ENCODE assay signal across 14 mouse cellular contexts in genomic region chr17:26045285-26045684, GRCm38 (mm10). TPM values are rescaled to one million over a fixed set of nuclear protein-coding genes. Genes with fewer than 3 reads are reported as not detected.
A peak's percentile ranks its signal among the peaks of the same experiment; 100 is the strongest.
DNase-seq lines count a peak whose midpoint lies in the region; ATAC-seq lines count a peak whose summit lies in the region.
"Had no signal": no experiment of that assay in that cellular context is flagged by ENCODE, and none has a peak within 500 bp of the region (broad histone marks: within the 10 kb centered on the region; RNA-seq: fewer than 3 reads in every experiment).

No protein-coding gene starts in this region.

- ATAC-seq in hindbrain, embryonic 12.5 days (ENCODE audit: low FRiP score) = no peak
- no peak for ATAC-seq in midbrain, embryonic 11.5 days (ENCODE audit: low FRiP score)
- no peak for ATAC-seq in stomach, embryonic 16.5 days (ENCODE audit: insufficient read depth, low FRiP score)
- no peak for ATAC-seq in megakaryocyte progenitor cell, adult 5-6 weeks (replicated peaks; ENCODE audit: poor library complexity)
- ATAC-seq: Patski had no signal

- H3K4me2 ChIP-seq in hindbrain, embryonic 12.5 days (replicated peaks) = no peak overlapping the region
- H3K4me2 ChIP-seq in midbrain, embryonic 11.5 days = no peak overlapping the region
- H3K4me2 ChIP-seq in stomach, embryonic 16.5 days (ENCODE audit: low read depth, low read length) = no peak overlapping the region
- H3K4me2 ChIP-seq: limb, embryonic 12.5 days had no signal

- H3K9ac ChIP-seq in hindbrain, embryonic 12.5 days = no peak overlapping the region
- H3K9ac ChIP-seq in midbrain, embryonic 11.5 days (ENCODE audit: low read length) = no peak overlapping the region
- H3K9ac ChIP-seq in stomach, embryonic 16.5 days (ENCODE audit: low read length) = peak overlapping the region; percentile 55
- H3K9ac ChIP-seq: limb, embryonic 12.5 days had no signal

- H3K36me3 ChIP-seq in hindbrain, embryonic 12.5 days = no peaks in the 10 kb centered on the region
- H3K36me3 ChIP-seq in hindbrain, embryonic 10.5 days = peaks cover 13% of the 10 kb centered on the region; the same call in 1 of the 2 replicates
- no peaks in the 10 kb centered on the region for H3K36me3 ChIP-seq in midbrain, embryonic 11.5 days (ENCODE audit: control insufficient read depth, insufficient read depth, low read length)
- peaks cover 18% of the 10 kb centered on the region for H3K36me3 ChIP-seq in midbrain, embryonic 10.5 days
- H3K36me3 ChIP-seq in stomach, embryonic 16.5 days (ENCODE audit: control insufficient read depth, insufficient read depth, low read length) = no peaks in the 10 kb centered on the region

- H3K4me1 ChIP-seq in hindbrain, embryonic 12.5 days = peaks cover 35% of the 10 kb centered on the region
- peaks cover 25% of the 10 kb centered on the region; the same call in 1 of the 2 replicates for H3K4me1 ChIP-seq in hindbrain, embryonic 10.5 days (replicated peaks)
- H3K4me1 ChIP-seq in midbrain, embryonic 11.5 days (ENCODE audit: control insufficient read depth, insufficient read depth, low read length) = peaks cover 2% of the 10 kb centered on the region
- H3K4me1 ChIP-seq in midbrain, embryonic 10.5 days = peaks cover 20% of the 10 kb centered on the region
- peaks cover 12% of the 10 kb centered on the region for H3K4me1 ChIP-seq in stomach, embryonic 16.5 days (ENCODE audit: control insufficient read depth, insufficient read depth, low read length)
- H3K4me1 ChIP-seq: limb, embryonic 12.5 days had no signal

- WGBS in hindbrain, embryonic 12.5 days = 49% methylated on average over 4 of the region's 4 CpGs
- WGBS in hindbrain, embryonic 10.5 days = 61% methylated on average over 4 of the region's 4 CpGs
- WGBS in midbrain, embryonic 11.5 days = 69% methylated on average over 4 of the region's 4 CpGs
- WGBS in midbrain, embryonic 10.5 days = 77% methylated on average over 4 of the region's 4 CpGs
- 54% methylated on average over 4 of the region's 4 CpGs for WGBS in stomach, embryonic 16.5 days

- H3K27ac ChIP-seq in hindbrain, embryonic 12.5 days = 0 out of 2 replicates have a peak overlapping the region, but pooled peaks have one; percentile 48
- H3K27ac ChIP-seq in hindbrain, embryonic 10.5 days = no peak overlapping the region
- H3K27ac ChIP-seq in midbrain, embryonic 11.5 days (ENCODE audit: low read depth, low read length) = no peak overlapping the region
- H3K27ac ChIP-seq in midbrain, embryonic 10.5 days (replicated peaks) = no peak overlapping the region
- H3K27ac ChIP-seq in stomach, embryonic 16.5 days (ENCODE audit: low read length) = no peak overlapping the region; the same call in 1 of the 2 replicates
- H3K27ac ChIP-seq: limb, embryonic 12.5 days had no signal

- no peaks in the 10 kb centered on the region for H3K9me3 ChIP-seq in hindbrain, embryonic 12.5 days (replicated peaks)
- no peaks in the 10 kb centered on the region for H3K9me3 ChIP-seq in hindbrain, embryonic 10.5 days
- H3K9me3 ChIP-seq in midbrain, embryonic 11.5 days (ENCODE audit: control insufficient read depth, low read length) = no peaks in the 10 kb centered on the region
- no peaks in the 10 kb centered on the region for H3K9me3 ChIP-seq in midbrain, embryonic 10.5 days (replicated peaks)
- no peaks in the 10 kb centered on the region for H3K9me3 ChIP-seq in stomach, embryonic 16.5 days (replicated peaks; ENCODE audit: control insufficient read depth, low read length)
- H3K9me3 ChIP-seq: limb, embryonic 12.5 days had no signal

- DNase-seq in hindbrain, embryonic 10.5 days (ENCODE audit: low spot score) = no peak
- DNase-seq in midbrain, embryonic 11.5 days (ENCODE audit: low spot score, missing footprints) = peak; percentile 64
- no peak for DNase-seq in midbrain, embryonic 10.5 days (ENCODE audit: low spot score)
- peak; percentile 10 for DNase-seq in lung, postnatal 25 days (ENCODE audit: low spot score)
- DNase-seq in kidney, adult 8-10 months = no peak
- DNase-seq: adrenal gland, adult 2 months; gastrocnemius, postnatal 14 days; kidney, adult 11 months; layer of hippocampus, adult 9-11 months had no signal

- no peak overlapping the region for H3K4me3 ChIP-seq in hindbrain, embryonic 12.5 days
- H3K4me3 ChIP-seq in hindbrain, embryonic 10.5 days = no peak overlapping the region
- no peak overlapping the region for H3K4me3 ChIP-seq in midbrain, embryonic 11.5 days (ENCODE audit: low read depth, low read length)
- no peak overlapping the region for H3K4me3 ChIP-seq in midbrain, embryonic 10.5 days
- H3K4me3 ChIP-seq in stomach, embryonic 16.5 days (replicated peaks; ENCODE audit: low read length) = no peak overlapping the region
- H3K4me3 ChIP-seq: limb, embryonic 12.5 days had no signal

- H3K27me3 ChIP-seq in hindbrain, embryonic 12.5 days = no peaks in the 10 kb centered on the region
- no peaks in the 10 kb centered on the region for H3K27me3 ChIP-seq in hindbrain, embryonic 10.5 days (ENCODE audit: insufficient read depth, poor library complexity, severe bottlenecking)
- H3K27me3 ChIP-seq in midbrain, embryonic 11.5 days (ENCODE audit: control insufficient read depth, insufficient read depth, low read length) = no peaks in the 10 kb centered on the region
- no peaks in the 10 kb centered on the region for H3K27me3 ChIP-seq in midbrain, embryonic 10.5 days (ENCODE audit: low read depth, poor library complexity, severe bottlenecking)
- H3K27me3 ChIP-seq in stomach, embryonic 16.5 days (ENCODE audit: control insufficient read depth, insufficient read depth, low read length) = no peaks in the 10 kb centered on the region
- H3K27me3 ChIP-seq: limb, embryonic 12.5 days; Patski had no signal

RNA-seq across cellular contexts. Expression of gene Rab11fip3, which starts 24.1 kb away (rescaled TPM):
- polyA plus RNA-seq in hindbrain, embryonic 12.5 days (2016; fragmentation: Nextera tagmentation; extraction: Ambion mirVana) = 37.1 and 42.8 TPM in 2 replicates
- polyA plus RNA-seq in hindbrain, embryonic 10.5 days (2016; fragmentation: Nextera tagmentation; extraction: Ambion mirVana) = 24.7 and 30.9 TPM in 2 replicates
- 18.1 and 18.2 TPM in 2 replicates for polyA plus RNA-seq in midbrain, embryonic 11.5 days (2014; fragmentation: Nextera tagmentation; extraction: Ambion mirVana)
- polyA plus RNA-seq in midbrain, embryonic 10.5 days (2016; fragmentation: Nextera tagmentation; extraction: Ambion mirVana) = 20.6 and 26.9 TPM in 2 replicates
- 6.0 and 6.9 TPM in 2 replicates for polyA plus RNA-seq in stomach, embryonic 16.5 days (2015; fragmentation: Nextera tagmentation; extraction: Ambion mirVana)
- total RNA-seq in megakaryocyte progenitor cell, adult 5-6 weeks (2015) = 0.69 and 1.6 TPM in 2 replicates
- total RNA-seq in megakaryocyte progenitor cell, adult 5-6 weeks (2017) = 0.83 and 1.9 TPM in 2 replicates

RNA-seq across cellular contexts. Expression of gene Decr2, which starts 44.9 kb away (rescaled TPM):
- polyA plus RNA-seq in hindbrain, embryonic 12.5 days (2016; fragmentation: Nextera tagmentation; extraction: Ambion mirVana) = 33.1 and 33.8 TPM in 2 replicates
- 30.2 and 30.7 TPM in 2 replicates for polyA plus RNA-seq in hindbrain, embryonic 10.5 days (2016; fragmentation: Nextera tagmentation; extraction: Ambion mirVana)
- 17.0 and 18.1 TPM in 2 replicates for polyA plus RNA-seq in midbrain, embryonic 11.5 days (2014; fragmentation: Nextera tagmentation; extraction: Ambion mirVana)
- 27.8 and 28.2 TPM in 2 replicates for polyA plus RNA-seq in midbrain, embryonic 10.5 days (2016; fragmentation: Nextera tagmentation; extraction: Ambion mirVana)
- polyA plus RNA-seq in stomach, embryonic 16.5 days (2015; fragmentation: Nextera tagmentation; extraction: Ambion mirVana) = 47.1 and 56.6 TPM in 2 replicates
- total RNA-seq in megakaryocyte progenitor cell, adult 5-6 weeks (2015) = 2.9 and 5.3 TPM in 2 replicates
- 10.1 and 11.7 TPM in 2 replicates for total RNA-seq in megakaryocyte progenitor cell, adult 5-6 weeks (2017)

RNA-seq across cellular contexts. Expression of gene Nme4, which starts 50.1 kb away (rescaled TPM):
- 50.4 and 52.9 TPM in 2 replicates for polyA plus RNA-seq in hindbrain, embryonic 12.5 days (2016; fragmentation: Nextera tagmentation; extraction: Ambion mirVana)
- 95.9 and 109 TPM in 2 replicates for polyA plus RNA-seq in hindbrain, embryonic 10.5 days (2016; fragmentation: Nextera tagmentation; extraction: Ambion mirVana)
- 51.5 and 57.7 TPM in 2 replicates for polyA plus RNA-seq in midbrain, embryonic 11.5 days (2014; fragmentation: Nextera tagmentation; extraction: Ambion mirVana)
- 87.4 and 106 TPM in 2 replicates for polyA plus RNA-seq in midbrain, embryonic 10.5 days (2016; fragmentation: Nextera tagmentation; extraction: Ambion mirVana)
- polyA plus RNA-seq in stomach, embryonic 16.5 days (2015; fragmentation: Nextera tagmentation; extraction: Ambion mirVana) = 67.7 and 74.7 TPM in 2 replicates
- 46.5 and 47.1 TPM in 2 replicates for total RNA-seq in megakaryocyte progenitor cell, adult 5-6 weeks (2015)
- total RNA-seq in megakaryocyte progenitor cell, adult 5-6 weeks (2017) = 42.7 and 45.4 TPM in 2 replicates

RNA-seq across cellular contexts. Expression of gene Capn15, which starts 59.7 kb away (rescaled TPM):
- polyA plus RNA-seq in hindbrain, embryonic 12.5 days (2016; fragmentation: Nextera tagmentation; extraction: Ambion mirVana) = 32.5 and 32.6 TPM in 2 replicates
- polyA plus RNA-seq in hindbrain, embryonic 10.5 days (2016; fragmentation: Nextera tagmentation; extraction: Ambion mirVana) = 32.4 and 35.0 TPM in 2 replicates
- polyA plus RNA-seq in midbrain, embryonic 11.5 days (2014; fragmentation: Nextera tagmentation; extraction: Ambion mirVana) = 19.0 and 21.5 TPM in 2 replicates
- 27.6 and 29.5 TPM in 2 replicates for polyA plus RNA-seq in midbrain, embryonic 10.5 days (2016; fragmentation: Nextera tagmentation; extraction: Ambion mirVana)
- 21.6 and 23.3 TPM in 2 replicates for polyA plus RNA-seq in stomach, embryonic 16.5 days (2015; fragmentation: Nextera tagmentation; extraction: Ambion mirVana)
- total RNA-seq in megakaryocyte progenitor cell, adult 5-6 weeks (2015) = 8.6 and 11.2 TPM in 2 replicates
- 2.4 and 3.3 TPM in 2 replicates for total RNA-seq in megakaryocyte progenitor cell, adult 5-6 weeks (2017)

Comparison
In these comparisons a context has a peak if more than half of its experiments do, and no peak if none do; other contexts are left out.
1. DNase-seq: peak in midbrain, embryonic 11.5 days (single experiment) and lung, postnatal 25 days (single experiment); none in hindbrain, embryonic 10.5 days (single experiment), midbrain, embryonic 10.5 days (single experiment) and kidney, adult 8-10 months (0 of 2).